Mouse (Mus musculus): Measurements from ENCODE around the gene Efhb. TPM values are rescaled to one million over a fixed set of nuclear protein-coding genes. Genes with fewer than 3 reads are reported as not detected.

Gene Efhb
- polyA plus RNA-seq, 1 experiment from 2014 or later, result not detected

Other genes with a start within 250 kb of the Efhb start
- 33.1 and 33.8 TPM in 2 replicates for gene Rab5a, start 15.9 kb upstream of the Efhb start, polyA plus RNA-seq (2015; fragmentation: Nextera tagmentation; extraction: Ambion mirVana)
- 0.05 and 0.13 TPM in 2 replicates for gene Pp2d1, start 76.1 kb upstream of the Efhb start, polyA plus RNA-seq (2015; fragmentation: Nextera tagmentation; extraction: Ambion mirVana)
- 4.2 and 5.5 TPM in 2 replicates for gene Kat2b, start 103.5 kb upstream of the Efhb start, polyA plus RNA-seq (2015; fragmentation: Nextera tagmentation; extraction: Ambion mirVana)
- gene Sgo1, start 226.0 kb upstream of the Efhb start, polyA plus RNA-seq (2015; fragmentation: Nextera tagmentation; extraction: Ambion mirVana), result 26.2 and 32.1 TPM in 2 replicates

All from liver, embryonic 15.5 days (tissue).